Mouse (Mus musculus) fat pad, adult 2 months (tissue): ENCODE data around the gene Klf2.

ENCODE experiments used
- DNase-seq: peaks from one replicate; pipeline ENCODE4 v3.0.0-alpha.2; 2011; ENCODE audit warnings: low read depth, low spot score; ENCODE audit errors: extremely low read depth

The Klf2 gene

DNA sequence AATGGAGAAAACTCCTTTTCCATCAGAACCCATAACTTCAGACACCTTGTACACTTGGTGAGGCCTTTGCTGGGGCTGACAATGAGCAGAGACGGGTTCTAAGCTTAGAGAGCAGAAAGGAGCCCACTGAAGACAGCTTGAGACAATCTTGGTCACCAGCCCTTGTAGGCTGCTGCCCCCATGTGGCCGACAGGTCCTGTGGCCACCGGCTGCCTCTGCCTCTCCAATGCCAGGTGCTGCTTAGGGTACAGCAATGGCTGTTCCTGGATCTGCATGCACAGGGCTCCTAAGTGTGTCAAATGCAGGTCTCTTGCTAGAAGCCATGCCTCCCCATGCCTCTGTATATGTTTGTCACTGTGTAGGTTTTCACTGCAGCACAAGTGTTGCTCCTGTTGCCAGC lies 47.0 kb downstream of the Klf2 start:
- no peak for DNase-seq

DNA sequence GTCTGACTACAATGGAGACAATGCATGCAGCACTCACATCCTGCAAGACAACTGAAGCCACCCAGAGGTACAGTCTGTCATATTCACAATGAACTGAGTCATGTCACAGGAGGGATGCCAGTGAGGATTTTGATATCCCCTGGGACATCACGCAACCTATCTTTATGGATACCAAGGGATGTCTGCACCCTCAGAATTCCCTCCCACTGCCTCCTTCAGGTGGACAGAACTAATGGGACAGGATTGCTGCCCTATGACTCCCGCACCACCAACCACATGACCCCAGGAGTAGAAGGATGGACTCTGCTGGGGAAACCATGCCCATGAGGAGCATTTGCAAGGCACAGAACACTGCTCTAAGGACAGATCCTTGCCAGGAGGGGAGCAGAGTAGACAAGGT lies 47.6 kb downstream of the Klf2 start:
- no peak for DNase-seq
